Mouse (Mus musculus) kidney, adult 2 months (tissue): Measurements from ENCODE around the gene Bloc1s3.

Experiments
- CTCF ChIP-seq: fragments of 200-500 bp; conservative IDR thresholded peaks from 2 replicates; pipeline ENCODE4 v1.5.1; 2011; ENCODE audit warnings: low read depth, mild to moderate bottlenecking, control low read depth, low read length, moderate library complexity, mixed read lengths; ENCODE audit not compliant: insufficient read depth, insufficient read length
- POLR2A ChIP-seq: fragments of 200-500 bp; IDR thresholded peaks from one replicate; pipeline ENCODE4 v1.6.1; 2011; ENCODE audit warnings: low read depth, low read length, control low read depth

GRCm38 (mm10) chr7:19542155-19542691 lies 34.1 kb upstream of the Bloc1s3 start:
- no peak for TF ChIP-seq CTCF
- no peak for TF ChIP-seq POLR2A
